Mouse (Mus musculus) thymus, adult 2 months (tissue): ENCODE measurements around the gene Ung. TPM values are rescaled to one million over a fixed set of nuclear protein-coding genes. Genes with fewer than 3 reads are reported as not detected.
A peak's percentile ranks its signal among the peaks of the same experiment; 100 is the strongest.

ENCODE experiments used
- DNase-seq: peaks from one replicate; pipeline ENCODE4 v3.0.0; 2021
- H3K27ac ChIP-seq: fragments of 200-500 bp; 2 replicates; pipeline ENCODE4 v1.5.1; 2012; ENCODE audit warnings: low read length, control low read depth; ENCODE audit not compliant: control insufficient read depth, insufficient read depth
- H3K27me3 ChIP-seq: fragments of 200-500 bp; 2 replicates; pipeline ENCODE4 v1.6.1; 2012; ENCODE audit warnings: mild to moderate bottlenecking, low read length, moderate library complexity, mixed read lengths; ENCODE audit not compliant: control insufficient read depth, insufficient read depth
- H3K36me3 ChIP-seq: fragments of 200-500 bp; 2 replicates; pipeline ENCODE4 v1.6.1; 2012; ENCODE audit warnings: mild to moderate bottlenecking, low read length, moderate library complexity; ENCODE audit not compliant: control insufficient read depth, insufficient read depth
- H3K4me1 ChIP-seq: fragments of 200-500 bp; replicated peaks from 2 replicates; pipeline ENCODE4 v1.6.1; 2012; ENCODE audit warnings: low read length; ENCODE audit not compliant: control insufficient read depth, insufficient read depth
- H3K4me3 ChIP-seq: fragments of 200-500 bp; 2 replicates; pipeline ENCODE4 v1.5.1; 2012; ENCODE audit warnings: mild to moderate bottlenecking, low read length, control low read depth, moderate library complexity; ENCODE audit not compliant: control insufficient read depth, insufficient read depth
- CTCF ChIP-seq: fragments of 200-500 bp; IDR thresholded peaks from 2 replicates; pipeline ENCODE4 v1.5.1; 2012; ENCODE audit warnings: mild to moderate bottlenecking, control low read depth, low read length, moderate library complexity, borderline replicate concordance; ENCODE audit not compliant: control insufficient read depth, poor library complexity, insufficient read depth; ENCODE audit errors: extremely low read depth
- POLR2A ChIP-seq: fragments of 200-500 bp; IDR thresholded peaks from 2 replicates; pipeline ENCODE4 v1.6.1; 2012; ENCODE audit warnings: mild to moderate bottlenecking, low read length, control low read depth, moderate library complexity; ENCODE audit not compliant: control insufficient read depth, poor library complexity, insufficient read depth; ENCODE audit errors: extremely low read depth
- WGBS: fragments of 180-500 bp; shearing (Covaris S2); methylation state at CpG from one replicate; pipeline ENCODE4 v1.1.7; 2018; 5-methylcytosine and 5-hydroxymethylcytosine counted together
- polyA plus RNA-seq: library from polyadenylated mRNA; depleted of rRNA; stranded (reverse); fragments of >200 nt; gene quantifications from 2 replicates; pipeline ENCODE4 v1.2.3, GENCODE M21; 2012

Gene Ung
- polyA plus RNA-seq, 1 experiment = 21.7 TPM

GRCm38 (mm10) chr5:114131521-114131840, 1.3 kb downstream of the Ung start:
- H3K27ac ChIP-seq = peak overlapping the region; percentile 14; the same call in 1 of the 2 replicates
- 0% methylated on average over 15 of the region's 15 CpGs for WGBS
- peaks cover 25% of the 10 kb centered on the region for H3K4me1 ChIP-seq
- no peaks in the 10 kb centered on the region for H3K27me3 ChIP-seq
- DNase-seq = peak; percentile 61
- H3K36me3 ChIP-seq = no peaks in the 10 kb centered on the region
- TF ChIP-seq CTCF = no peak
- TF ChIP-seq POLR2A = no peak
- peak overlapping the region; percentile 52 for H3K4me3 ChIP-seq

GRCm38 (mm10) chr5:114132841-114133240, 2.7 kb downstream of the Ung start:
- Histone ChIP-seq H3K36me3 (no peaks in the 10 kb centered on the region), H3K27ac (no peak overlapping the region), H3K4me3 (no peak overlapping the region), H3K4me1 (peaks cover 20% of the 10 kb centered on the region), H3K27me3 (no peaks in the 10 kb centered on the region)
- DNase-seq = no peak
- WGBS = 94% methylated on average over 6 of the region's 6 CpGs
- no peak for TF ChIP-seq CTCF
- TF ChIP-seq POLR2A = no peak

- H3K27ac ChIP-seq = no peak overlapping the region
- no peak for TF ChIP-seq POLR2A
- TF ChIP-seq CTCF = 0 out of 2 replicates have a peak, but pooled peaks have one; percentile 24
- no peak overlapping the region for H3K4me3 ChIP-seq
- no peaks in the 10 kb centered on the region for H3K36me3 ChIP-seq
- no peak for DNase-seq
- no peaks in the 10 kb centered on the region for H3K27me3 ChIP-seq
- 85% methylated on average over 6 of the region's 6 CpGs for WGBS
- H3K4me1 ChIP-seq = peaks cover 20% of the 10 kb centered on the region
These were observed 3.9 kb downstream of the Ung start for GRCm38 (mm10) chr5:114134091-114134534.

- peak overlapping the region; percentile 24; the same call in 1 of the 2 replicates for H3K27ac ChIP-seq
- no peak overlapping the region for H3K4me3 ChIP-seq
- no peak for TF ChIP-seq CTCF
- no peak for TF ChIP-seq POLR2A
- H3K27me3 ChIP-seq = no peaks in the 10 kb centered on the region
- DNase-seq = no peak
- 87% methylated on average over 10 of the region's 10 CpGs for WGBS
- peaks cover 16% of the 10 kb centered on the region for H3K4me1 ChIP-seq
- H3K36me3 ChIP-seq = no peaks in the 10 kb centered on the region
These were observed 5.3 kb downstream of the Ung start for GRCm38 (mm10) chr5:114135516-114135915.

- H3K27ac ChIP-seq = no peak overlapping the region
- H3K27me3 ChIP-seq = no peaks in the 10 kb centered on the region
- WGBS = 95% methylated on average over 15 of the region's 15 CpGs
- H3K4me3 ChIP-seq = no peak overlapping the region
- TF ChIP-seq POLR2A (no peak), CTCF (no peak)
- H3K36me3 ChIP-seq = no peaks in the 10 kb centered on the region
- no peak for DNase-seq
- peaks cover 7% of the 10 kb centered on the region; the same call in 1 of the 2 replicates for H3K4me1 ChIP-seq
These were observed 7.5 kb downstream of the Ung start for GRCm38 (mm10) chr5:114137481-114138276.

GRCm38 (mm10) chr5:114138277-114139164, 8.3 kb downstream of the Ung start:
- no peaks in the 10 kb centered on the region for H3K36me3 ChIP-seq
- no peak overlapping the region for H3K27ac ChIP-seq
- WGBS = 91% methylated on average over 21 of the region's 21 CpGs

More at GRCm38 (mm10) chr5:114138277-114139164, 8.3 kb downstream of the Ung start:
- no peak for TF ChIP-seq POLR2A
- no peak for TF ChIP-seq CTCF
- Histone ChIP-seq H3K4me1 (peaks cover 7% of the 10 kb centered on the region; the same call in 1 of the 2 replicates), H3K27me3 (no peaks in the 10 kb centered on the region), H3K4me3 (no peak overlapping the region)
- DNase-seq = no peak
